Mouse (Mus musculus): ENCODE data around the gene Cfap157. TPM values are rescaled to one million over a fixed set of nuclear protein-coding genes. Genes with fewer than 3 reads are reported as not detected.
A peak's percentile ranks its signal among the peaks of the same experiment; 100 is the strongest.

Gene Cfap157
- polyA plus RNA-seq, 1 experiment from 2014 or later, result 1.2 TPM

- Histone ChIP-seq H3K4me2 (ENCODE audit: low read depth, low read length) (no peak overlapping the region), H3K27me3 (replicated peaks; ENCODE audit: control insufficient read depth, insufficient read depth, low read length) (no peaks in the 10 kb centered on the region), H3K9me3 (ENCODE audit: control insufficient read depth, low read length) (no peaks in the 10 kb centered on the region), H3K4me1 (ENCODE audit: control insufficient read depth, insufficient read depth, low read length) (no peaks in the 10 kb centered on the region), H3K4me3 (ENCODE audit: low read length) (no peak overlapping the region), H3K9ac (ENCODE audit: low read depth, low read length) (no peak overlapping the region), H3K27ac (ENCODE audit: low read length) (no peak overlapping the region), H3K36me3 (ENCODE audit: control insufficient read depth, insufficient read depth, low read length) (no peaks in the 10 kb centered on the region)
- WGBS, result 72% methylated on average over 6 of the region's 6 CpGs
- no peak for ATAC-seq
These were observed 7.1 kb upstream of the Cfap157 start for GRCm38 (mm10) chr2:32791297-32791696.

DNA sequence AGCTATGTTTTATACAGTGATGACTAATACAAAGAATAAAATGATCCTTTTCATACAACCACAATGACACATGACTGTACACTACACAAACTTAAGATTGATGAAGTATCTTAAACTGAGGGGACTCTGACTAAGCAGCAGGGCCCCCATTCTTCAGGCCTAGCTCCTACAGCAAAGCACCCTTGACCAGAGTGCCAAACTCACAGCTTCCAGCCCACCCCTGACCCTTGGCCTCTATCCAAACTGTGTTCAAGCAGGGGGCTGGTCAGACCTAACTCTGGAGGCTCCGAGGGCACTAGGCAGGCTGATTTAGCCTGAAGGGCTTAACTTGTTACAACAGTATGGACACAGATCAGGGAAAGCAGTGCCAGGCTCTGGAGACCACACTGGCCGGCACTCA, 4.4 kb upstream of the Cfap157 start:
- H3K4me2 ChIP-seq (ENCODE audit: low read depth, low read length), result no peak overlapping the region
- no peaks in the 10 kb centered on the region for H3K9me3 ChIP-seq (ENCODE audit: control insufficient read depth, low read length)
- H3K4me1 ChIP-seq (ENCODE audit: control insufficient read depth, insufficient read depth, low read length), result peaks cover 4% of the 10 kb centered on the region; the same call in 1 of the 2 replicates
- H3K27me3 ChIP-seq (replicated peaks; ENCODE audit: control insufficient read depth, insufficient read depth, low read length), result no peaks in the 10 kb centered on the region
- H3K27ac ChIP-seq (ENCODE audit: low read length), result no peak overlapping the region
- 46% methylated on average over 2 of the region's 2 CpGs for WGBS
- H3K4me3 ChIP-seq (ENCODE audit: low read length), result no peak overlapping the region
- no peak for ATAC-seq
- no peaks in the 10 kb centered on the region for H3K36me3 ChIP-seq (ENCODE audit: control insufficient read depth, insufficient read depth, low read length)
- no peak overlapping the region for H3K9ac ChIP-seq (ENCODE audit: low read depth, low read length)

DNA sequence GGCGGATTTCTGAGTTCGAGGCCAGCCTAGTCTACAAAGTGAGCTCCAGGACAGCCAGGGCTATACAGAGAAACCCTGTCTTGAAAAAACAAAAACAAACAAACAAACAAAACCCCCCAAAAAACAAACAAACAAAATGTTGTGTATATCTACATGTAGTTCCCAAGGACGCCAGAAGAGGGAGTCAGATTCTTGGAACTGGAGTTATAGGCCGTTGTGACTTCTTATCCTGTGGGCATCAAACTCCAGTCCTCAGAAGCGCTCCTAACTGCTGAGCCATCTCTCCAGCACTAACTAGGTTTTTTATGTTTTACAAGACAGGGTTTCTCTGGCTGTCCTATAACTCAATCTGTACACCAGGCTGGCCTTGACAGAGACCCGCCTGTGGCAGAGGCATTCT, 2.9 kb upstream of the Cfap157 start:
- WGBS, result 66% methylated on average over 6 of the region's 6 CpGs
- no peaks in the 10 kb centered on the region for H3K9me3 ChIP-seq (ENCODE audit: control insufficient read depth, low read length)
- H3K4me2 ChIP-seq (ENCODE audit: low read depth, low read length), result no peak overlapping the region
- no peaks in the 10 kb centered on the region for H3K36me3 ChIP-seq (ENCODE audit: control insufficient read depth, insufficient read depth, low read length)
- ATAC-seq, result no peak
- H3K9ac ChIP-seq (ENCODE audit: low read depth, low read length), result no peak overlapping the region
- no peak overlapping the region for H3K27ac ChIP-seq (ENCODE audit: low read length)
- H3K4me3 ChIP-seq (ENCODE audit: low read length), result no peak overlapping the region
- H3K4me1 ChIP-seq (ENCODE audit: control insufficient read depth, insufficient read depth, low read length), result peaks cover 4% of the 10 kb centered on the region; the same call in 1 of the 2 replicates
- no peaks in the 10 kb centered on the region for H3K27me3 ChIP-seq (replicated peaks; ENCODE audit: control insufficient read depth, insufficient read depth, low read length)

- Histone ChIP-seq H3K4me1 (ENCODE audit: control insufficient read depth, insufficient read depth, low read length) (peaks cover 4% of the 10 kb centered on the region; the same call in 1 of the 2 replicates), H3K4me2 (ENCODE audit: low read depth, low read length) (no peak overlapping the region), H3K36me3 (ENCODE audit: control insufficient read depth, insufficient read depth, low read length) (no peaks in the 10 kb centered on the region), H3K27me3 (replicated peaks; ENCODE audit: control insufficient read depth, insufficient read depth, low read length) (no peaks in the 10 kb centered on the region), H3K9ac (ENCODE audit: low read depth, low read length) (no peak overlapping the region), H3K9me3 (ENCODE audit: control insufficient read depth, low read length) (no peaks in the 10 kb centered on the region), H3K27ac (ENCODE audit: low read length) (no peak overlapping the region), H3K4me3 (ENCODE audit: low read length) (no peak overlapping the region)
- no peak for ATAC-seq
- WGBS, result 70% methylated on average over 6 of the region's 6 CpGs
These were observed 2.5 kb downstream of the Cfap157 start for GRCm38 (mm10) chr2:32781710-32782109.

DNA sequence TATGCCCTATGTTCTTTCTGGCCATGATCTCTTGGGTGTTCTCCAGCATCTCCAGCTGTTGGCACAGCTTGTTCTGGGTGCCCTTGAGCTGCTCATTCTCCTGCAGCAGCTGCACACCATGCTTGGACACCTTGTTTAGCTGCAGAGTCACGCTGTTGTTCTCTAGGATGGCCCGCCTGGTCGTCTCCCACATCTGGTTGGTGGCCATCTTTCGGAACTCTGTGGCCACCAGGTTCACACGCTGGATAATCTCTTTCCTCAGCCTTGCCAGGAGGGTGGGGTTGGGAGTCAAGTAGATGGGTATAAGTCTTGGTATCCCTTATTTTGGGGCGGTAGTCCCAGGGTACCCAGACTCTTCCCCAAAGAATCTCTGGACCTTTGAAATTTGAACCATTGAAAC, 4.5 kb downstream of the Cfap157 start:
- ATAC-seq, result no peak
- Histone ChIP-seq H3K4me3 (ENCODE audit: low read length) (no peak overlapping the region), H3K4me1 (ENCODE audit: control insufficient read depth, insufficient read depth, low read length) (peaks cover 15% of the 10 kb centered on the region), H3K27me3 (replicated peaks; ENCODE audit: control insufficient read depth, insufficient read depth, low read length) (no peaks in the 10 kb centered on the region), H3K36me3 (ENCODE audit: control insufficient read depth, insufficient read depth, low read length) (no peaks in the 10 kb centered on the region), H3K27ac (ENCODE audit: low read length) (no peak overlapping the region), H3K9ac (ENCODE audit: low read depth, low read length) (no peak overlapping the region), H3K4me2 (ENCODE audit: low read depth, low read length) (no peak overlapping the region), H3K9me3 (ENCODE audit: control insufficient read depth, low read length) (no peaks in the 10 kb centered on the region)
- WGBS, result 93% methylated on average over 6 of the region's 6 CpGs

- 23% methylated on average over 8 of the region's 8 CpGs for WGBS
- H3K4me3 ChIP-seq (ENCODE audit: low read length), result no peak overlapping the region
- no peaks in the 10 kb centered on the region for H3K9me3 ChIP-seq (ENCODE audit: control insufficient read depth, low read length)
- H3K4me1 ChIP-seq (ENCODE audit: control insufficient read depth, insufficient read depth, low read length), result peaks cover 15% of the 10 kb centered on the region
- H3K36me3 ChIP-seq (ENCODE audit: control insufficient read depth, insufficient read depth, low read length), result no peaks in the 10 kb centered on the region
- H3K27me3 ChIP-seq (replicated peaks; ENCODE audit: control insufficient read depth, insufficient read depth, low read length), result no peaks in the 10 kb centered on the region
- no peak overlapping the region for H3K9ac ChIP-seq (ENCODE audit: low read depth, low read length)
- no peak overlapping the region for H3K4me2 ChIP-seq (ENCODE audit: low read depth, low read length)
- ATAC-seq, result no peak
- H3K27ac ChIP-seq (ENCODE audit: low read length), result no peak overlapping the region
These were observed 5.1 kb downstream of the Cfap157 start for GRCm38 (mm10) chr2:32779131-32779530.

DNA sequence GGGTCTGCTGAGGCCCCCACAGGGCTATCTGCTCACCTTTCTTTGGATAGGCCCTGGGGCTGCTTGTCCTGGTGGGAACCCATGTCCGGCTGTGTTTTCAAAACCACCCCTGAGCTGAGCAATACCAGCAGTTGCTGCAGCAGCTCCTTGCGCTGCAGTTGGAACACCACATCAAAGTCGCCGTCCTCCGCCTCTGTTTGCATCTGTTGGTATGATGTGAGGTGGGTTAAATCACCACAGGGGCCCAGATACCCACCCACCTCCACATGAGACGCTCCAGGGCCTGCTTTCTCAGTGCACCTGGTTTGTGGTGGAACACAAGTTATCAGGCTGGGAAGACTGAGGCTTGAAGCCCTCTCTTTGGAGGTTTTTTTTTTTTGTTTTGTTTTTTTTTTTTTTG, 6.1 kb downstream of the Cfap157 start:
- Histone ChIP-seq H3K27ac (ENCODE audit: low read length) (no peak overlapping the region), H3K4me2 (ENCODE audit: low read depth, low read length) (no peak overlapping the region), H3K4me1 (ENCODE audit: control insufficient read depth, insufficient read depth, low read length) (peaks cover 13% of the 10 kb centered on the region), H3K4me3 (ENCODE audit: low read length) (no peak overlapping the region), H3K27me3 (replicated peaks; ENCODE audit: control insufficient read depth, insufficient read depth, low read length) (no peaks in the 10 kb centered on the region), H3K9me3 (ENCODE audit: control insufficient read depth, low read length) (no peaks in the 10 kb centered on the region), H3K36me3 (ENCODE audit: control insufficient read depth, insufficient read depth, low read length) (no peaks in the 10 kb centered on the region), H3K9ac (ENCODE audit: low read depth, low read length) (no peak overlapping the region)
- no peak for ATAC-seq
- WGBS, result 92% methylated on average over 6 of the region's 6 CpGs

- ATAC-seq, result no peak
- H3K4me3 ChIP-seq (ENCODE audit: low read length), result peak overlapping the region; percentile 64
- H3K27me3 ChIP-seq (replicated peaks; ENCODE audit: control insufficient read depth, insufficient read depth, low read length), result no peaks in the 10 kb centered on the region
- H3K36me3 ChIP-seq (ENCODE audit: control insufficient read depth, insufficient read depth, low read length), result no peaks in the 10 kb centered on the region
- H3K9ac ChIP-seq (ENCODE audit: low read depth, low read length), result peak overlapping the region; percentile 67
- 24% methylated on average over 22 of the region's 22 CpGs for WGBS
- no peaks in the 10 kb centered on the region for H3K9me3 ChIP-seq (ENCODE audit: control insufficient read depth, low read length)
- peak overlapping the region; percentile 93 for H3K4me2 ChIP-seq (ENCODE audit: low read depth, low read length)
- H3K27ac ChIP-seq (ENCODE audit: low read length), result no peak overlapping the region
- H3K4me1 ChIP-seq (ENCODE audit: control insufficient read depth, insufficient read depth, low read length), result peaks cover 17% of the 10 kb centered on the region
These were observed 8.0 kb downstream of the Cfap157 start for GRCm38 (mm10) chr2:32776192-32776591.

DNA sequence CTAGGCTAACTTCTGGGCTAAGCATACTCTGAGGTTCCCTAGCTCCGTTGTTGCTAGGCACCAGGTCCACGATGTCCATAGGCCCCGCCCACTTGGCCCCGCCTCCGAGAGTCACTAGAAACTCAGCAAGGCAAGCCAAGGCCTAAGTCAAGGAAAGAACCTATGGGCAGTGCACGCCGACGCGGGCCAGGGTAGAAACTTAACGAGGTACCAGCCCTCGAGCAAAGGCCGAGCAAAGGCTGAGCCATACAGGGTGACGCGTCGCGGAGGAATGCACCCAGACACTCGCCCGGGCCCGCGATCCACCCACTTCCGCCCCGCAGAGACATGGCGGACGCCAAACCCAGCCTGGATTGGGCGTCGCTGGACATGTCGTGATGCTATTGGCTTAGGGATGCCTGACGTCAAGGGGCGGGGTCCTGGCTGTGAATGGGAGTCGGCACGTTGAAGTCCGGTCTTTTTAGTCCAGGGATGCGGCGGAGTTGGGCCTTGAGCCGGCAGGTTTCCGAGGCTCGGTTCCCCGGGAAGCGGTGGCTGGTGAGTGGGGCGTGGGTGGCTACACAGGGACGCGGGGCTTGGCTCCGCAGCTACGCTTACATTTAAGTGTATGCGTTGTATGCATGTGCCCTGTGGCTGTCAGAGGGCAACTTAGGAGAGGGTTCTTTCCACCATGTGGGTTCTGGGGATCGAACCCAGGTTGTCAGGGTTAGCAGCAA, 8.7 kb downstream of the Cfap157 start, which contains the start of the genes Ttc16 and Ptrh1:
TSS of gene Ttc16 (minus strand) at position 275 of the 716 bp plus-strand sequence.
TSS of gene Ptrh1 (plus strand) at position 428 of the 716 bp plus-strand sequence.
- under 1% methylated on average over 46 of the region's 46 CpGs for WGBS
- no peaks in the 10 kb centered on the region for H3K27me3 ChIP-seq (replicated peaks; ENCODE audit: control insufficient read depth, insufficient read depth, low read length)
- no peaks in the 10 kb centered on the region for H3K9me3 ChIP-seq (ENCODE audit: control insufficient read depth, low read length)
- peak within 1 kb of the TSS; percentile 69 for H3K9ac ChIP-seq (ENCODE audit: low read depth, low read length)
- H3K36me3 ChIP-seq (ENCODE audit: control insufficient read depth, insufficient read depth, low read length), result no peaks in the 10 kb centered on the region
- peak within 1 kb of the TSS; percentile 64 for H3K4me3 ChIP-seq (ENCODE audit: low read length)
- H3K4me1 ChIP-seq (ENCODE audit: control insufficient read depth, insufficient read depth, low read length), result peaks cover 17% of the 10 kb centered on the region
- H3K4me2 ChIP-seq (ENCODE audit: low read depth, low read length), result peak within 1 kb of the TSS; percentile 93
- ATAC-seq, result peak; percentile 96
- peak within 1 kb of the TSS; percentile 73 for H3K27ac ChIP-seq (ENCODE audit: low read length)
